Mouse (Mus musculus): ENCODE results near the gene Rgp1. TPM values are rescaled to one million over a fixed set of nuclear protein-coding genes. Genes with fewer than 3 reads are reported as not detected.
"Not testable (repeated sequence)": the region's sequence is repeated elsewhere in the genome, so short reads cannot be mapped to it uniquely, and the experiment has no call there.

The Rgp1 gene
- total RNA-seq, 2 experiments from 2014 or later, result 29.5 to 36.7 TPM

GRCm38 (mm10) chr4:43586411-43586810 lies 7.9 kb downstream of the Rgp1 start:
- intact Hi-C loops (cut with DNase I), result no loop called here
- peak; percentile 58 for DNase-seq (ENCODE audit: low spot score)

GRCm38 (mm10) chr4:43587681-43588080 lies 9.2 kb downstream of the Rgp1 start:
- intact Hi-C loops (cut with DNase I), result no loop called here
- DNase-seq (ENCODE audit: low spot score), result no peak

GRCm38 (mm10) chr4:43591543-43591942 lies 13.0 kb downstream of the Rgp1 start:
- no peak for DNase-seq (ENCODE audit: low spot score)
- intact Hi-C loops (cut with DNase I), result no loop called here

- DNase-seq (ENCODE audit: low spot score), result no peak
- intact Hi-C loops (cut with DNase I), result no loop called here
Measured at GRCm38 (mm10) chr4:43591961-43592360, 13.4 kb downstream of the Rgp1 start.

- no peak for DNase-seq (ENCODE audit: low spot score)
- intact Hi-C loops (cut with DNase I), result no loop called here
Measured at GRCm38 (mm10) chr4:43593453-43593852, 14.9 kb downstream of the Rgp1 start.

GRCm38 (mm10) chr4:43596597-43596996 lies 18.1 kb downstream of the Rgp1 start:
- DNase-seq (ENCODE audit: low spot score); intact Hi-C loops (cut with DNase I): not testable (repeated sequence)

GRCm38 (mm10) chr4:43598200-43598599 lies 19.7 kb downstream of the Rgp1 start:
- no peak for DNase-seq (ENCODE audit: low spot score)
- intact Hi-C loops (cut with DNase I), result no loop called here

- no peak for DNase-seq (ENCODE audit: low spot score)
- intact Hi-C loops (cut with DNase I), result no loop called here
Measured at GRCm38 (mm10) chr4:43598650-43599380, 20.3 kb downstream of the Rgp1 start.

GRCm38 (mm10) chr4:43600195-43600934 lies 21.9 kb downstream of the Rgp1 start:
- intact Hi-C loops (cut with DNase I), result no loop called here

GRCm38 (mm10) chr4:43604099-43604498 lies 25.6 kb downstream of the Rgp1 start:
- intact Hi-C loops (cut with DNase I), result no loop called here
- no peak for DNase-seq (ENCODE audit: low spot score)

More at GRCm38 (mm10) chr4:43600195-43600934, 21.9 kb downstream of the Rgp1 start:
- no peak for DNase-seq (ENCODE audit: low spot score)

- intact Hi-C loops (cut with DNase I), result no loop called here
- DNase-seq (ENCODE audit: low spot score), result no peak
Measured at GRCm38 (mm10) chr4:43604751-43605685, 26.5 kb downstream of the Rgp1 start.

GRCm38 (mm10) chr4:43612534-43612933 lies 34.0 kb downstream of the Rgp1 start:
- intact Hi-C loops (cut with DNase I), result no loop called here
- no peak for DNase-seq (ENCODE audit: low spot score)

GRCm38 (mm10) chr4:43613060-43613730 lies 34.7 kb downstream of the Rgp1 start:
- no peak for DNase-seq (ENCODE audit: low spot score)
- intact Hi-C loops (cut with DNase I), result no loop called here

GRCm38 (mm10) chr4:43620146-43620778 lies 41.7 kb downstream of the Rgp1 start:
- DNase-seq (ENCODE audit: low spot score), result no peak
- intact Hi-C loops (cut with DNase I), result no loop called here

- intact Hi-C loops (cut with DNase I), result loop anchor here (5.0 kb wide), 1 partner anchor 233 kb away; no protein-coding TSS in a partner anchor
- DNase-seq (ENCODE audit: low spot score), result no peak
Measured at GRCm38 (mm10) chr4:43629106-43629817, 50.7 kb downstream of the Rgp1 start.

- peak; percentile 62 for DNase-seq (ENCODE audit: low spot score)
- intact Hi-C loops (cut with DNase I), result loop anchor here (1.0 to 5.0 kb wide), 3 partner anchors 37 to 81 kb away; partner anchors contain the start of genes Gba2 and Rgp1
Measured at GRCm38 (mm10) chr4:43630030-43630581, 51.6 kb downstream of the Rgp1 start.

- DNase-seq (ENCODE audit: low spot score), result no peak
- intact Hi-C loops (cut with DNase I), result loop anchor here (1.0 to 5.0 kb wide), 3 partner anchors 36 to 81 kb away; partner anchors contain the start of genes Gba2 and Rgp1
Measured at GRCm38 (mm10) chr4:43630671-43631045, 52.1 kb downstream of the Rgp1 start.

All from heart, postnatal 25 days (tissue).